Mouse (Mus musculus) bone marrow macrophage, adult 2 months (primary cell): ENCODE measurements at regions not wholly inside any gene's neighbourhood (a gene's known extent, or its start where the extent isn't known, plus 50 kb on each side); places are given as distances from the start of the nearest gene placed in this dataset.

ENCODE experiments used
- CTCF ChIP-seq: IDR thresholded peaks from 2 replicates; pipeline ENCODE4 v1.5.1; 2012; ENCODE audit warnings: low read depth, mild to moderate bottlenecking, low read length, moderate library complexity
- POLR2A ChIP-seq: IDR thresholded peaks from 2 replicates; pipeline ENCODE4 v1.6.1; 2012; ENCODE audit warnings: mild to moderate bottlenecking, low read depth, low read length, borderline replicate concordance

GRCm38 (mm10) chr8:109104798-109105326, 389.0 kb upstream of the Pmfbp1 start:
- no peak for TF ChIP-seq POLR2A
- no peak for TF ChIP-seq CTCF
